Mouse (Mus musculus) lung, adult 2 months (tissue): ENCODE measurements around the gene Pcnx2.

Source experiments
- CTCF ChIP-seq: fragments of 200-500 bp; IDR thresholded peaks from 2 replicates; pipeline ENCODE4 v1.5.1; 2011; ENCODE audit warnings: mild to moderate bottlenecking, low read length, control low read depth; ENCODE audit not compliant: insufficient read depth
- POLR2A ChIP-seq: fragments of 200-500 bp; IDR thresholded peaks from 2 replicates; pipeline ENCODE4 v1.6.1; 2011; ENCODE audit warnings: low read depth, mild to moderate bottlenecking, control low read depth, low read length, borderline replicate concordance; ENCODE audit errors: extremely low read depth

- no peak for TF ChIP-seq POLR2A
- no peak for TF ChIP-seq CTCF
Observed at GRCm38 (mm10) chr8:125897388-125897787, 729 bp downstream of the Pcnx2 start.
